Mouse (Mus musculus): ENCODE measurements around the gene Zbtb20. TPM values are rescaled to one million over a fixed set of nuclear protein-coding genes. Genes with fewer than 3 reads are reported as not detected.

Zbtb20 gene
- polyA plus RNA-seq, 1 experiment from 2014 or later, result 24.0 TPM

DNA sequence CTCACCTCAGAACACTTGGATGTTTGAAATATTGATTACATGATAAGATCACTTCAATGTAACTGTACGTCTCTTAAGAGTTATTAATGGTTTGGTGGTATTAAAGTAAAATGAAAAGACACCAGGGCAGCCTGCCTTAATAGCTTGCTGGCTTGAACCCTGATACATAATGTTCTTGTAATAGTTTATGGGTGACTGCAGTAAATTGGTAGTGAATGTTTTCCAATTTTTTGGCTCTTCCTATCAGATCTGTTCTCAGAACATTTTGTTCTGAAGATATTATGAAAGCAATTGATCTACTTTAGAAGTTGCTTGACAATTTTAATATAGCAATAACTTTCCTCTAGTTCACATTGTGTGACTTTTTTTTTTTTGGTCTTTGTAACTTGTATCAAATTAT lies 123.2 kb downstream of the Zbtb20 start:
- Histone ChIP-seq H3K4me3 (replicated peaks) (no peak overlapping the region), H3K9me3 (replicated peaks) (no peaks in the 10 kb centered on the region), H3K4me1 (no peaks in the 10 kb centered on the region), H3K9ac (no peak overlapping the region), H3K4me2 (replicated peaks) (no peak overlapping the region), H3K36me3 (no peaks in the 10 kb centered on the region), H3K27me3 (no peaks in the 10 kb centered on the region), H3K27ac (replicated peaks) (no peak overlapping the region)
- WGBS, result 71% methylated on average over 1 of the region's 1 CpGs
- no peak for ATAC-seq (ENCODE audit: insufficient number of reproducible peaks, low FRiP score, low TSS enrichment, low read depth)

DNA sequence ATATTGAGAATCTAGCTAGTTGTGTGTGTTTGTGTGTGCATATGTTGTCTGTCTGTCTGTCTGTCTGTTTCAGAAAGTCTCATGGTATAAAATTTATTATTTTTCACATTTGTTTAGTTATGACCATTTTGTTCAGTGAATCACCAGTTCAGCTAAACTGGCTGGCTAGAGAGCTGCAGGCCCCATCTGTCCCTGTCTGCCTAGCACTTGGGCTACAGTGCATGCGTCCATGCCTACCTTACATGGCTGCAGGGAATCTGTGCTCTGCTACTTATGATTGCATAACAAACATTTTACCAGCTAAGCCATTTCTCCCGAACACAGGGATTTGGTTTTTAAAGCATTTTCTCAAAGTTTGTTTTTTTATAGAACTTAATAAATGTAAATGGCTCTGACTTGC lies 150.7 kb downstream of the Zbtb20 start:
- no peak for ATAC-seq (ENCODE audit: insufficient number of reproducible peaks, low FRiP score, low TSS enrichment, low read depth)
- Histone ChIP-seq H3K27me3 (no peaks in the 10 kb centered on the region), H3K4me2 (replicated peaks) (no peak overlapping the region), H3K4me1 (no peaks in the 10 kb centered on the region), H3K4me3 (replicated peaks) (no peak overlapping the region), H3K9me3 (replicated peaks) (no peaks in the 10 kb centered on the region), H3K9ac (no peak overlapping the region), H3K36me3 (no peaks in the 10 kb centered on the region), H3K27ac (replicated peaks) (no peak overlapping the region)
- 73% methylated on average over 2 of the region's 2 CpGs for WGBS

DNA sequence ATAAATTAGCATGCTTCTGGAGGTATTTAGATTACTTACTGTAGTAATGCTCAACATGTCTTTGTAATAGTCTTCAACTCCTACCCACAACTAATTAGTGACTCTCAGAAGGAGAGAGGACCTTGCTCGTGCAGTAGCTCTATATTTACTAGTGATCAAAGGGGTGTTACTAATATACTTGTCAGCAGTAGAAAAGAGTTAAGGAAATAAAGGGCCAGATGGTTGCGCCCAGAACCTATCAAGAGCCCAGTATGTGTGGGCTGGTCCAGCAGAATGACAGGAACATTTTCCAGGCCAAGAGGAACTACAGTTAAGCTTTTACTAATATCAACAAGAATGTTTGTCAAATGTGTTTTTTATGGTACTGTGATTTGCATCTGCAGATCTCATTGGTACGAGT lies 153.6 kb downstream of the Zbtb20 start:
- H3K4me3 ChIP-seq (replicated peaks), result no peak overlapping the region
- no peaks in the 10 kb centered on the region for H3K27me3 ChIP-seq
- no peak overlapping the region for H3K9ac ChIP-seq
- no peak overlapping the region for H3K27ac ChIP-seq (replicated peaks)
- H3K9me3 ChIP-seq (replicated peaks), result no peaks in the 10 kb centered on the region
- 65% methylated on average over 3 of the region's 3 CpGs for WGBS
- H3K4me2 ChIP-seq (replicated peaks), result no peak overlapping the region
- no peaks in the 10 kb centered on the region for H3K4me1 ChIP-seq
- ATAC-seq (ENCODE audit: insufficient number of reproducible peaks, low FRiP score, low TSS enrichment, low read depth), result no peak
- H3K36me3 ChIP-seq, result no peaks in the 10 kb centered on the region

DNA sequence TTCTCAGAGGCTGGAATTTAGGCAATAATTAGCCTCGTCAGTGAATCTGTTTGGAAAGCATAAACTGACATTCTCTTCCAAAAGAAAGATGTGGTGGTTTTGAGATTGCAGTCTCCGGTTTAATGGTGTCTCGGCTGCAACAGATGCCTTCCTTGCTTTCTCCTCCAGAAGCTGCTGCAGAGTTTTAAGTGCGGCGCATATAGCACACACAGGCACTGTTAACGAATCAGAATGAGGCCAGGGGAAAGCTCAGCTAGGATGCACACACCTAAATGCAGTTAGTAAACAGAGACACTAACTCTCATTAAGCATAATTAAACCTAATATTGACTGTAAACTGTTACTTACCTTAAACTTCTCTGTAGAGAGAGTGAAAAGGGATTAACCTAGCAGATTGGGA lies 160.0 kb downstream of the Zbtb20 start:
- ATAC-seq (ENCODE audit: insufficient number of reproducible peaks, low FRiP score, low TSS enrichment, low read depth), result no peak
- Histone ChIP-seq H3K4me1 (no peaks in the 10 kb centered on the region), H3K9me3 (replicated peaks) (no peaks in the 10 kb centered on the region), H3K4me3 (replicated peaks) (no peak overlapping the region), H3K36me3 (no peaks in the 10 kb centered on the region), H3K4me2 (replicated peaks) (no peak overlapping the region), H3K9ac (no peak overlapping the region), H3K27ac (replicated peaks) (no peak overlapping the region), H3K27me3 (no peaks in the 10 kb centered on the region)
- 48% methylated on average over 6 of the region's 6 CpGs for WGBS

DNA sequence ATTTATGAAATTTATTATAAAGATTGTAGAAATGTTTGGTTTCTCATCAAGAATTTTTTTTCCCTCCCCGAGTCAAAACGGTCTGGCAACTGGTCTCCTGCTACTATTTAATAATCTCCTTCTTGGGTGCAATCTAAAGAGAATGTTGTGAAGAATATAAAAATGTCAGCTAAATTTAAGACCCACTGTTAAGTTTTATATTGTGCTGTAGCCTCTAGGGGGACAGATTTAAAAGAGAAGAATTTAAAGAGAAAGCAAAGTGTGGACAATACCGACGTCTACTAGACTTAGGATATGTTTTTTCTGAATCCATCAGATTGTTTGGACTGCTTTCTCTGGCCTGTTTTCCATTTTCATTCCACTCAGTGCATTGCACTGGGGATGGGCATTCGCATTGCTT lies 160.8 kb downstream of the Zbtb20 start:
- Histone ChIP-seq H3K27me3 (no peaks in the 10 kb centered on the region), H3K36me3 (no peaks in the 10 kb centered on the region), H3K4me1 (no peaks in the 10 kb centered on the region), H3K9ac (no peak overlapping the region), H3K9me3 (replicated peaks) (no peaks in the 10 kb centered on the region), H3K4me3 (replicated peaks) (no peak overlapping the region), H3K27ac (replicated peaks) (no peak overlapping the region), H3K4me2 (replicated peaks) (no peak overlapping the region)
- WGBS, result 75% methylated on average over 5 of the region's 5 CpGs
- no peak for ATAC-seq (ENCODE audit: insufficient number of reproducible peaks, low FRiP score, low TSS enrichment, low read depth)

DNA sequence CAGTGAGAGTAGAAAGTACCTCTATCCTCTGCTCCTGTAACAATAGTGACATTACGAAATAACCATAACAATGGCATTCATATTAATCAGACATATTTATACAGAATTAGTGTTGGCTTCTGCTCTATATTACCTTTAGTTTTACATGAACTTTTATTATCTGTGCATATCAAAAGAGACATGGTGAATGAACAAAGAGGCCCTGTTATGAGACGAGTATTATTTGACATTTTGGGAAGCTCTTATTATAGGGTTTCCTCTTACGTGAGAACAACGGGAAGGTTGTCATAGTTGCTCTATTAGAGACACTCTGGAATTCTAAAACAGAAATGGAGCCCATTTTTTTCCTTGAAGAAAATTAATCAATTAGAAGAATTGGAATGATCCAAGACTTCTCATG lies 161.6 kb downstream of the Zbtb20 start:
- Histone ChIP-seq H3K4me1 (no peaks in the 10 kb centered on the region), H3K4me3 (replicated peaks) (no peak overlapping the region), H3K27ac (replicated peaks) (no peak overlapping the region), H3K9ac (no peak overlapping the region), H3K4me2 (replicated peaks) (no peak overlapping the region), H3K36me3 (no peaks in the 10 kb centered on the region), H3K27me3 (no peaks in the 10 kb centered on the region), H3K9me3 (replicated peaks) (no peaks in the 10 kb centered on the region)
- WGBS, result 82% methylated on average over 4 of the region's 4 CpGs
- no peak for ATAC-seq (ENCODE audit: insufficient number of reproducible peaks, low FRiP score, low TSS enrichment, low read depth)

- H3K4me1 ChIP-seq, result no peaks in the 10 kb centered on the region
- H3K36me3 ChIP-seq, result no peaks in the 10 kb centered on the region
- H3K4me3 ChIP-seq (replicated peaks), result no peak overlapping the region
- H3K27me3 ChIP-seq, result no peaks in the 10 kb centered on the region
- no peaks in the 10 kb centered on the region for H3K9me3 ChIP-seq (replicated peaks)
- no peak overlapping the region for H3K27ac ChIP-seq (replicated peaks)
- no peak overlapping the region for H3K9ac ChIP-seq
- ATAC-seq (ENCODE audit: insufficient number of reproducible peaks, low FRiP score, low TSS enrichment, low read depth), result no peak
- H3K4me2 ChIP-seq (replicated peaks), result no peak overlapping the region
Observed at GRCm38 (mm10) chr16:43045611-43046010, 169.9 kb downstream of the Zbtb20 start.

- no peak for ATAC-seq (ENCODE audit: insufficient number of reproducible peaks, low FRiP score, low TSS enrichment, low read depth)
- WGBS, result 89% methylated on average over 3 of the region's 3 CpGs
Observed at GRCm38 (mm10) chr16:43046686-43047085, 171.0 kb downstream of the Zbtb20 start.

DNA sequence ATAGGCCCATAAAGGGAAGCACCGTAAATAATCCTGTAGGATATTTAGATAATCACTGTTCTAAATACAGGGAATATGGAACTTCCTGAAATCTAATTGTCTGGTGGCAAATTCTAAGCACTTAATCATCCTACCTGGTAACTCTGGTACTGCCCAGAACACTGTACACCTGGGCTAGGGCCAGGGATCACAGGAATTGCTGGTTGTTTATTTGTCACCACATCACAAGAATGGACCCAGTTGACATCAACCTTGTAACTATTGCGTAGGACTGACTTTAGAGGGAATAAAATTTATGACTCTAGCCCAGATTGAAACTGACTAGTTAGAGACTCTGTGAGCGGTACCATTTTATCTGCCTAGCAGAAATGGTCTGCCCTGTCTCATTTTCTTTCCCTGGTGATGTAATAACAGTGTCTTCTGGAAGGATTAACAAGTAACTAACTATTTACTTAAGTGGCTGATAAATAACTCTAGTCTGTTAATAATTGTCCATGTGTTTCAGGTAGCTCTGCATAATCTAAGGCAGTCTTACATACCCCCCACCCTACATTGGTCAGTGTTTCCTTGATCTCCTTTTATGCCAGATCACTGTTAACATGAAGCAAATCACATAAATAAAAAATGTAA lies 194.1 kb downstream of the Zbtb20 start:
- H3K4me3 ChIP-seq (replicated peaks), result no peak overlapping the region
- H3K9ac ChIP-seq, result no peak overlapping the region
- no peaks in the 10 kb centered on the region for H3K27me3 ChIP-seq
- H3K4me2 ChIP-seq (replicated peaks), result no peak overlapping the region
- H3K4me1 ChIP-seq, result no peaks in the 10 kb centered on the region
- no peak for ATAC-seq (ENCODE audit: insufficient number of reproducible peaks, low FRiP score, low TSS enrichment, low read depth)
- WGBS, result 86% methylated on average over 3 of the region's 3 CpGs
- no peak overlapping the region for H3K27ac ChIP-seq (replicated peaks)
- no peaks in the 10 kb centered on the region for H3K9me3 ChIP-seq (replicated peaks)
- no peaks in the 10 kb centered on the region for H3K36me3 ChIP-seq

More at GRCm38 (mm10) chr16:43046686-43047085, 171.0 kb downstream of the Zbtb20 start:
- H3K4me1 ChIP-seq, result no peaks in the 10 kb centered on the region
- H3K9ac ChIP-seq, result no peak overlapping the region
- H3K27ac ChIP-seq (replicated peaks), result no peak overlapping the region
- H3K9me3 ChIP-seq (replicated peaks), result no peaks in the 10 kb centered on the region
- no peak overlapping the region for H3K4me3 ChIP-seq (replicated peaks)
- no peak overlapping the region for H3K4me2 ChIP-seq (replicated peaks)
- H3K27me3 ChIP-seq, result no peaks in the 10 kb centered on the region
- no peaks in the 10 kb centered on the region for H3K36me3 ChIP-seq

GRCm38 (mm10) chr16:43071875-43072274 lies 196.2 kb downstream of the Zbtb20 start:
- ATAC-seq (ENCODE audit: insufficient number of reproducible peaks, low FRiP score, low TSS enrichment, low read depth), result no peak
- H3K4me3 ChIP-seq (replicated peaks), result no peak overlapping the region
- 90% methylated on average over 3 of the region's 3 CpGs for WGBS
- H3K27me3 ChIP-seq, result no peaks in the 10 kb centered on the region
- no peak overlapping the region for H3K27ac ChIP-seq (replicated peaks)
- H3K36me3 ChIP-seq, result no peaks in the 10 kb centered on the region
- no peak overlapping the region for H3K9ac ChIP-seq
- H3K4me1 ChIP-seq, result no peaks in the 10 kb centered on the region
- H3K4me2 ChIP-seq (replicated peaks), result no peak overlapping the region
- H3K9me3 ChIP-seq (replicated peaks), result no peaks in the 10 kb centered on the region

DNA sequence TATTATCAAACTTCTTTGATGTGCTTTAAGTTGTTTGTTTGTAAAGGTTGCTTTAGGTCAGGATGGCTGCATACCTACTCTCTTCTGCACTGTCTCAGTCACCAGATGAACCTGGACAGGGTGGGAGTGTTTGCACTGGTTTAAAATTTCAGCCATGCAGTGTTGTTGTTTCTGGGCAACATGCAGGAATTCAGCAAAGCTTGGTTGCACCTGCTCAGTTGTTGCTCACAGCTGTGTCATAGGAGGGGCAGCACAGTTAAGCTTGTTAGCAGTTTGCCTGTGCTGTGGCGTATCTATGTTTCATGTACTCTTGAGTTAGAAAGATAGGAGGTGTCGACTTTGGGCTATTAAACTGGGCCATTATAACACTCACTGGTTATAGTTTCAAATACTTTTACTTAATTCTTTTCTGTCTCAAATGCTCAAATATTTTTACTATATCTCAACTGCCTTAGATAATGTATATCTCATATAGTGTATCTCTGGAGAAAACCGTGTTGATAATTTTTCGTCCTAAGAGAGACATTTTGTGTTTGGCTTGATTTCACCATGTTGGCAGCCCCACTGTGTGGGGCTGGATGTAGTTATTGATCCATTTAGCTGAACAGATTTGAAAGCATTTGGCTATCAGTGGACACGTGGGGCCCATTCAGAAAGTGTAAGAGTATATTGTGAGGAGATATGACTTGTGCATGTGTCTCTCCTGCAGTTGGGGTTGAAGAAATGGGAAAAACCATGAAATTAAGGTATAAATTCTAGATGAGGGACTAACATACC lies 197.3 kb downstream of the Zbtb20 start:
- Histone ChIP-seq H3K4me2 (replicated peaks) (no peak overlapping the region), H3K9ac (no peak overlapping the region), H3K27ac (replicated peaks) (no peak overlapping the region), H3K4me3 (replicated peaks) (no peak overlapping the region), H3K27me3 (no peaks in the 10 kb centered on the region), H3K4me1 (no peaks in the 10 kb centered on the region), H3K9me3 (replicated peaks) (no peaks in the 10 kb centered on the region), H3K36me3 (no peaks in the 10 kb centered on the region)
- 80% methylated on average over 5 of the region's 5 CpGs for WGBS
- no peak for ATAC-seq (ENCODE audit: insufficient number of reproducible peaks, low FRiP score, low TSS enrichment, low read depth)

GRCm38 (mm10) chr16:43080403-43080802 lies 204.7 kb downstream of the Zbtb20 start:
- ATAC-seq (ENCODE audit: insufficient number of reproducible peaks, low FRiP score, low TSS enrichment, low read depth), result no peak
- 82% methylated on average over 2 of the region's 2 CpGs for WGBS
- H3K4me1 ChIP-seq, result no peaks in the 10 kb centered on the region
- no peak overlapping the region for H3K4me2 ChIP-seq (replicated peaks)
- H3K36me3 ChIP-seq, result no peaks in the 10 kb centered on the region
- H3K9ac ChIP-seq, result no peak overlapping the region
- no peak overlapping the region for H3K27ac ChIP-seq (replicated peaks)
- H3K4me3 ChIP-seq (replicated peaks), result no peak overlapping the region
- no peaks in the 10 kb centered on the region for H3K9me3 ChIP-seq (replicated peaks)
- no peaks in the 10 kb centered on the region for H3K27me3 ChIP-seq

Measured in embryonic facial prominence, embryonic 15.5 days (tissue).